Mouse (Mus musculus) limb, embryonic 14.5 days (tissue): ENCODE measurements at regions not wholly inside any gene's neighbourhood (a gene's known extent, or its start where the extent isn't known, plus 50 kb on each side); places are given as distances from the start of the nearest gene placed in this dataset.

Experiments
- ATAC-seq: fragments of 200-750 bp; cut with Nextera tagmentation; 2 replicates; pipeline ENCODE4 v1.8.0; 2017; ENCODE audit warnings: low read depth, moderate number of reproducible peaks, moderate TSS enrichment; ENCODE audit not compliant: low FRiP score
- DNase-seq: peaks from one replicate; pipeline ENCODE4 v3.0.0-alpha.2; 2015; ENCODE audit warnings: low spot score
- H3K27ac ChIP-seq: fragments of 300-500 bp; sonication (generic); replicated peaks from 2 replicates; pipeline ENCODE4 v1.5.1; 2014; ENCODE audit warnings: low read depth, mild to moderate bottlenecking, low read length, moderate library complexity, mixed read lengths
- H3K27me3 ChIP-seq: fragments of 300-500 bp; sonication (generic); 2 replicates; pipeline ENCODE4 v1.6.1; 2014; ENCODE audit warnings: low read length, mixed read lengths; ENCODE audit not compliant: control insufficient read depth, insufficient read depth
- H3K36me3 ChIP-seq: fragments of 300-500 bp; sonication (generic); 2 replicates; pipeline ENCODE4 v1.6.1; 2014; ENCODE audit warnings: mild to moderate bottlenecking, low read length, moderate library complexity, mixed read lengths; ENCODE audit not compliant: control insufficient read depth, insufficient read depth
- H3K4me1 ChIP-seq: fragments of 300-500 bp; sonication (generic); 2 replicates; pipeline ENCODE4 v1.6.1; 2014; ENCODE audit warnings: antibody characterized with exemption, low read length, mixed read lengths; ENCODE audit not compliant: control insufficient read depth, insufficient read depth
- H3K4me2 ChIP-seq: fragments of 300-500 bp; sonication (generic); replicated peaks from 2 replicates; pipeline ENCODE4 v1.6.1; 2014; ENCODE audit warnings: low read depth, mild to moderate bottlenecking, low read length, moderate library complexity; ENCODE audit not compliant: severe bottlenecking
- H3K4me3 ChIP-seq: fragments of 300-500 bp; sonication (generic); replicated peaks from 2 replicates; pipeline ENCODE4 v1.5.1; 2014; ENCODE audit warnings: low read length
- H3K9ac ChIP-seq: fragments of 300-500 bp; sonication (generic); 2 replicates; pipeline ENCODE4 v1.6.1; 2014; ENCODE audit warnings: mild to moderate bottlenecking, low read depth, low read length, moderate library complexity; ENCODE audit not compliant: severe bottlenecking
- H3K9me3 ChIP-seq: fragments of 300-500 bp; sonication (generic); 2 replicates; pipeline ENCODE4 v1.6.1; 2016; ENCODE audit warnings: low read length; ENCODE audit not compliant: control insufficient read depth
- POLR2A ChIP-seq: fragments of 200-500 bp; IDR thresholded peaks from 2 replicates; pipeline ENCODE4 v1.8.0; 2012; ENCODE audit warnings: inconsistent platforms, mild to moderate bottlenecking, moderate library complexity, borderline replicate concordance; ENCODE audit not compliant: insufficient read depth, insufficient read length; ENCODE audit errors: extremely low read depth
- WGBS: fragments of 180-500 bp; shearing (Covaris S2); extraction: QIAGEN DNeasy Blood & Tissue Kit; methylation state at CpG from one replicate; pipeline ENCODE4 v1.1.7; 2014; 5-methylcytosine and 5-hydroxymethylcytosine counted together

DNA sequence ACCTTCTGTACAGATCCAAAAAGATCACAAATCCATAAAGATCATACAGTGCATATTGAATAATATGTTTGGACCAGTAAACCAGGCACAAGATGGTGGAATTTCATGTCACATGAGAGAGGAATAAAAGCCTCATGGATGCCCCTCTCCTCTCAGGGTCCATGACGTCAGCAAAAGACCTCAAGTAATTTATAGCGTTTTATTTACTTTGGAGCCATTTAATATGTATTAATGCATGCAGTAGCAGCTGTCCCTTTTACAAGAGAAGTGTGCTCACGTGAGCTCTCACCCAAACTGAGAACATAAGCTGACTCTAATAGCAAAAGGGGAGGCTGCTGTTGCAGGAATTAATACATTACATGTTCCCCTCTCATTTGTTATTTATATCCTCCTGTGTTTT lies 355.7 kb upstream of the Cypt12 start:
- Histone ChIP-seq H3K9me3 (no peaks in the 10 kb centered on the region), H3K9ac (no peak overlapping the region), H3K4me3 (no peak overlapping the region), H3K4me1 (no peaks in the 10 kb centered on the region), H3K27ac (no peak overlapping the region), H3K27me3 (no peaks in the 10 kb centered on the region), H3K36me3 (no peaks in the 10 kb centered on the region), H3K4me2 (no peak overlapping the region)
- DNase-seq (no peak), ATAC-seq (no peak)
- TF ChIP-seq POLR2A: no peak
- 34% methylated on average over 3 of the region's 3 CpGs for WGBS

DNA sequence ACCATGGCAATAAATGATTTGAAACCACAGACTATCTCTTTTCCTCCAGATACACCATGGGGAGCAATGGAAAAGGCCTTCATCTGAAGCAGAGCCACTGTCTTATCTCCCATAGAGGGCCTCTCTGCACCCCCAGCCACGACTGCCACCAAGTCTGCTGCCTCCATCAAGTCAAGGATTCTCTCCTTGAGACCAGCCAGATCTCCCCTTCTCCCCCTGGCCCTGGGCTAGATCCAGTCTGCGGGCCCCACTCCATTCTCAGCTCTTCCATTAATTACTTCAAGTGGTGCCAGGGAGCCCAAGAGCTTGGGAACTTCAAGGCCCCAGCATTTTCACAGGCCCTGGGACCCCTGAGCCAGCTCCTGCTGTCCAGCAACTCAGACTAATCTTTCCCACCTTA lies 351.8 kb upstream of the Cypt12 start:
- WGBS: 68% methylated on average over 2 of the region's 2 CpGs
- H3K9me3 ChIP-seq: no peaks in the 10 kb centered on the region
- no peaks in the 10 kb centered on the region for H3K27me3 ChIP-seq
- no peaks in the 10 kb centered on the region for H3K36me3 ChIP-seq
- no peak overlapping the region for H3K4me2 ChIP-seq
- H3K4me1 ChIP-seq: no peaks in the 10 kb centered on the region
- no peak for ATAC-seq
- no peak overlapping the region for H3K27ac ChIP-seq
- no peak overlapping the region for H3K4me3 ChIP-seq
- no peak overlapping the region for H3K9ac ChIP-seq
- TF ChIP-seq POLR2A: no peak
- DNase-seq: no peak

DNA sequence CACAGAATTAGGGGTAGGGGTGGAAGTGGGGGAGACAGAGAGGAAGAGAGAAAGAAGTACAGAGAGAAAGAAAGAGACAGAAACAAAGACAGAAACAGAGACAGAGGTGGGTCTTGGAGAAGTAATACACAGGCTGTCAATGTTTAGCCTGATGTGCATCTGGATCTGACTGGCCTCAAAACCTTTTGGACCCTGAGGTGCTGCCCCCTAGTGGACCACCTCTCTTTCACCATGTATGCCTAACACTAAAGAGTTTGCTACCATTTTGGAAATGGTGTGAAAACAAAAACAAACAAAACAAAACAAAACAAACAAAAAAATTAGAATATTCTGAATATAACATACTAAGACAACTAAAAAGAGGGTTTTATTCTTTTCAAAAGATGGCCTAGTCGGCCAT lies 334.7 kb upstream of the Cypt12 start:
- no peak overlapping the region for H3K27ac ChIP-seq
- no peak for ATAC-seq
- no peak overlapping the region for H3K4me2 ChIP-seq
- H3K27me3 ChIP-seq: no peaks in the 10 kb centered on the region
- H3K9ac ChIP-seq: no peak overlapping the region
- no peaks in the 10 kb centered on the region for H3K4me1 ChIP-seq
- no peak overlapping the region for H3K4me3 ChIP-seq
- DNase-seq: no peak
- no peak for TF ChIP-seq POLR2A
- no peaks in the 10 kb centered on the region for H3K9me3 ChIP-seq
- WGBS: 88% methylated on average over 1 of the region's 1 CpGs
- no peaks in the 10 kb centered on the region for H3K36me3 ChIP-seq

DNA sequence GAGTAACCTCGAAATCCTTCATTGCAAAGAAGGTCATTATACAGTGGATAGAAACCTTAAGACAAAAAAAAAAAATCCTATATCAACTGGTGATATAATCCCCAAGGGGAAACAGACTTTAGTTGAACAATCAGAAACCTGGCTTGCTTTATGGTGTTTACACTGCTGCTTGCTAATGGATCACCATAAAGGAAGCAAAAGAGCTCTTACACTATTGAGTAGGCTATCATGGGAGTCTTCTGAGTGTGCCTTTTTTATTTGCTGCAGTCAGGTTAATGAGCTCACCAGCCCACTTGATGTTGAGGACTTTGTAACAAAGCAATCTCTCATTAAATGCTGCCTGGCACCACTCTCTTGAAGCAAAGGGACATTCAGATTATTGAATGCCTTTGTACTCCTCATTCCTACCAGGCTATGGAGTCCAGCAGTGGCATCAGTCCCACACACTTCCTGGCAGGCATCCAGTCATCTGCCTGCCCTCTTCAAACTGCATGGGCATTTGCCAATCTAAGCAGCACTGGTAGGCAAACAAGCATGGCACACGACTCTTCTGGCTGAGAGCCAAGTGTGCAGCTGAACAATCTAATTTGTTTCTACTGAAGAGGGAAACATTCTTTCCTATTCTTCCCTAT lies 331.7 kb upstream of the Cypt12 start:
- H3K36me3 ChIP-seq: no peaks in the 10 kb centered on the region
- H3K4me3 ChIP-seq: no peak overlapping the region
- ATAC-seq (no peak), DNase-seq (peak; percentile 27)
- no peaks in the 10 kb centered on the region for H3K4me1 ChIP-seq
- TF ChIP-seq POLR2A: no peak
- no peak overlapping the region for H3K9ac ChIP-seq
- no peaks in the 10 kb centered on the region for H3K9me3 ChIP-seq
- WGBS: 46% methylated on average over 2 of the region's 2 CpGs
- H3K27me3 ChIP-seq: no peaks in the 10 kb centered on the region
- H3K4me2 ChIP-seq: no peak overlapping the region
- no peak overlapping the region for H3K27ac ChIP-seq

DNA sequence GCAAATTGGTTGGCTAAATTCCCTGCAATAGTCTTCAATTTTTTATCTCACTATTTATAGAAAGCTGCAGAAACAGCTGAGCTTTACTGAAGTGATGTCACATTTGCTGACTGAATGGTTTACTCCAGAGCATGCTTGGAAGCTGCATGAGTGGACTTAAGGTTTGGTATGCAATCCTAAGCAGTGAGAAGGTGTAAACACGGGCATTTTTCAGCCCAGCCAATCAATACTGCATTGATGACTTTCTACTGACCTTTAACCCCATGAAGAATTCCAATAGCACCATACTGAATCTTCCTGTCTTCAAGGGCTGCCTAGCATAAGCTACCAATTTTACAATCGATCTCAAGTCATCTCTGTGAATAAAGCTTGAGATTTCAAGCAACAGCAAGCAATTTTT lies 328.7 kb upstream of the Cypt12 start:
- DNase-seq (no peak), ATAC-seq (no peak)
- no peaks in the 10 kb centered on the region for H3K36me3 ChIP-seq
- no peak for TF ChIP-seq POLR2A
- H3K4me3 ChIP-seq: no peak overlapping the region
- H3K27me3 ChIP-seq: no peaks in the 10 kb centered on the region
- WGBS: 35% methylated on average over 2 of the region's 2 CpGs
- H3K4me2 ChIP-seq: no peak overlapping the region
- H3K9me3 ChIP-seq: no peaks in the 10 kb centered on the region
- H3K9ac ChIP-seq: no peak overlapping the region
- no peaks in the 10 kb centered on the region for H3K4me1 ChIP-seq
- H3K27ac ChIP-seq: no peak overlapping the region

DNA sequence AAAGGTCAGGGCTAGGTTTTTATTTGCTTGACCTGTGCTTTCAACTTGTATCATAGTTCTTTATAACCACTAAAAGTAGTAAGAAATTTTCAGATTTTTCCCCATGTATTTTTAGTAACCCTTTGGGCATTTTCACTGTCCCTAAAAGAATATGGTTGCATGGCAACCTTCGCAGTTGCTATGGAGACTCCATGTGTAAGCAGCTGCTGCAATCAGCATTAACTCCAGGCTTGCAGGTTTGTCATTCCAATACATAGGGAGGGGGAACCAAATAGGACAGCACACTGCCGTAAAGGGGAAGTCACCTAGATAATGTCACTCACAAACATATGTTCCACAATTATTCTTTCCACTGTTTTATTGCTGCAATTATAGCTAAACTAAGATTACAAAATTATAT lies 328.3 kb upstream of the Cypt12 start:
- peak; percentile 26 for DNase-seq
- no peak for ATAC-seq
- 47% methylated on average over 2 of the region's 2 CpGs for WGBS

More for the DNA sequence above, 328.3 kb upstream of the Cypt12 start:
- H3K4me1 ChIP-seq: no peaks in the 10 kb centered on the region
- H3K27me3 ChIP-seq: no peaks in the 10 kb centered on the region
- H3K27ac ChIP-seq: no peak overlapping the region
- H3K9me3 ChIP-seq: no peaks in the 10 kb centered on the region
- H3K9ac ChIP-seq: no peak overlapping the region
- no peak for TF ChIP-seq POLR2A
- no peak overlapping the region for H3K4me3 ChIP-seq
- no peaks in the 10 kb centered on the region for H3K36me3 ChIP-seq
- no peak overlapping the region for H3K4me2 ChIP-seq
